Mouse (Mus musculus) liver, embryonic 14.5 days (tissue): ENCODE data around the gene Nmnat2. TPM values are rescaled to one million over a fixed set of nuclear protein-coding genes. Genes with fewer than 3 reads are reported as not detected.

ENCODE experiments used
- ATAC-seq: fragments of 200-750 bp; cut with Nextera tagmentation; 2 replicates; pipeline ENCODE4 v1.8.0; 2017; ENCODE audit warnings: moderate number of reproducible peaks, mild to moderate bottlenecking, moderate library complexity; ENCODE audit not compliant: insufficient read depth
- DNase-seq, 3 experiments: peaks; one replicate each; pipeline ENCODE4 v3.0.0-alpha.2; 2012 to 2013; ENCODE audit warnings: low read depth in 3 of 3, low spot score in 3 of 3
- H3K27ac ChIP-seq: fragments of 300-500 bp; sonication (generic); 2 replicates; pipeline ENCODE4 v1.5.1; 2014; ENCODE audit warnings: moderate library complexity, mild to moderate bottlenecking, control low read depth, inconsistent platforms
- H3K27me3 ChIP-seq: fragments of 300-500 bp; sonication (generic); 2 replicates; pipeline ENCODE4 v1.6.1; 2014; ENCODE audit warnings: mild to moderate bottlenecking, low read length, moderate library complexity; ENCODE audit not compliant: control insufficient read depth, insufficient read depth
- H3K36me3 ChIP-seq: fragments of 300-500 bp; sonication (generic); replicated peaks from 2 replicates; pipeline ENCODE4 v1.6.1; 2014; ENCODE audit warnings: low read depth; ENCODE audit not compliant: control insufficient read depth, insufficient read depth
- H3K4me1 ChIP-seq, 2 experiments: fragments of 200-500 bp in 1 of 2; fragments of 300-500 bp in 1 of 2; sonication (generic) in 1 of 2; replicated peaks; 2 replicates each; pipeline ENCODE4 v1.6.1; 2012 to 2014; ENCODE audit warnings: antibody characterized with exemption in 1 of 2, inconsistent platforms in 1 of 2, low read length in 1 of 2; ENCODE audit not compliant: control insufficient read depth in 2 of 2, insufficient read depth in 2 of 2
- H3K4me2 ChIP-seq: fragments of 300-500 bp; sonication (generic); 2 replicates; pipeline ENCODE4 v1.6.1; 2014; ENCODE audit warnings: low read depth, mild to moderate bottlenecking, control low read depth, moderate library complexity
- H3K4me3 ChIP-seq, 2 experiments: fragments of 200-500 bp in 1 of 2; fragments of 300-500 bp in 1 of 2; sonication (generic) in 1 of 2; 2 replicates each; pipeline ENCODE4 v1.5.1; 2012 to 2014; ENCODE audit warnings: low read depth in 2 of 2, low read length in 2 of 2, mild to moderate bottlenecking in 2 of 2, control low read depth in 1 of 2, inconsistent platforms in 1 of 2, moderate library complexity in 1 of 2; ENCODE audit not compliant: insufficient read depth in 1 of 2
- H3K9ac ChIP-seq: fragments of 300-500 bp; sonication (generic); replicated peaks from 2 replicates; pipeline ENCODE4 v1.6.1; 2014; ENCODE audit warnings: mild to moderate bottlenecking, control low read depth, moderate library complexity
- H3K9me3 ChIP-seq: fragments of 300-500 bp; sonication (generic); 2 replicates; pipeline ENCODE4 v1.6.1; 2016; ENCODE audit warnings: low read length, mixed read lengths; ENCODE audit not compliant: control insufficient read depth
- CTCF ChIP-seq: IDR thresholded peaks from 2 replicates; pipeline ENCODE4 v1.5.1; 2016; ENCODE audit warnings: antibody characterized with exemption, low read depth, control low read depth
- EP300 ChIP-seq: IDR thresholded peaks from 2 replicates; pipeline ENCODE4 v1.6.1; 2016; ENCODE audit warnings: antibody characterized with exemption, low read depth
- WGBS: fragments of 180-500 bp; shearing (Covaris S2); extraction: QIAGEN DNeasy Blood & Tissue Kit; methylation state at CpG from one replicate; pipeline ENCODE4 v1.1.7; 2014; ENCODE audit not compliant: insufficient replicate concordance; 5-methylcytosine and 5-hydroxymethylcytosine counted together
- polyA plus RNA-seq, 2 experiments: library from polyadenylated mRNA; depleted of rRNA in 1 of 2; stranded (reverse) in 1 of 2; unstranded in 1 of 2; fragments of >200 nt; fragmentation: Nextera tagmentation in 1 of 2; extraction: Ambion mirVana in 1 of 2; gene quantifications; 2 replicates each; pipeline versions ENCODE4 v1.2.1 to v1.2.3; 2012 to 2014

The Nmnat2 gene
- polyA plus RNA-seq, 2 experiments, result 0.02 to 0.09 TPM

- Histone ChIP-seq H3K4me3 (no peak overlapping the region), H3K36me3 (no peaks in the 10 kb centered on the region), H3K27me3 (no peaks in the 10 kb centered on the region), H3K9me3 (no peaks in the 10 kb centered on the region), H3K4me2 (no peak overlapping the region), H3K27ac (no peak overlapping the region), H3K9ac (no peak overlapping the region), H3K4me1 (peaks cover 0 to 3% of the 10 kb centered on the region in 2 experiments; a peak in 1 of 4 replicates)
- TF ChIP-seq CTCF (no peak), EP300 (no peak)
- DNase-seq (no peak), ATAC-seq (no peak)
- WGBS, result 70% methylated on average over 11 of the region's 11 CpGs
Measured at GRCm38 (mm10) chr1:153129992-153130713, 175.4 kb downstream of the Nmnat2 start.

- 41% methylated on average over 9 of the region's 9 CpGs for WGBS
- H3K9me3 ChIP-seq, result no peaks in the 10 kb centered on the region
- no peak for TF ChIP-seq CTCF
- TF ChIP-seq EP300, result no peak
- DNase-seq (no peak), ATAC-seq (no peak)
- no peaks in the 10 kb centered on the region for H3K36me3 ChIP-seq
- no peak overlapping the region for H3K27ac ChIP-seq
- peaks cover 0 to 3% of the 10 kb centered on the region in 2 experiments; a peak in 1 of 4 replicates for H3K4me1 ChIP-seq
- H3K4me3 ChIP-seq, result no peak overlapping the region
- H3K4me2 ChIP-seq, result no peak overlapping the region
- no peak overlapping the region for H3K9ac ChIP-seq
- H3K27me3 ChIP-seq, result no peaks in the 10 kb centered on the region
Measured at GRCm38 (mm10) chr1:153133865-153134781, 179.3 kb downstream of the Nmnat2 start.

- no peak overlapping the region for H3K4me3 ChIP-seq
- no peaks in the 10 kb centered on the region for H3K9me3 ChIP-seq
- DNase-seq, result no peak
- H3K36me3 ChIP-seq, result no peaks in the 10 kb centered on the region
- H3K4me1 ChIP-seq, result peaks cover 0 to 3% of the 10 kb centered on the region in 2 experiments; a peak in 1 of 4 replicates
- no peaks in the 10 kb centered on the region for H3K27me3 ChIP-seq
- 66% methylated on average over 13 of the region's 13 CpGs for WGBS
- no peak overlapping the region for H3K9ac ChIP-seq
- no peak for ATAC-seq
- H3K4me2 ChIP-seq, result no peak overlapping the region
- no peak overlapping the region for H3K27ac ChIP-seq
- TF ChIP-seq EP300 (no peak), CTCF (no peak)
Measured at GRCm38 (mm10) chr1:153136647-153137046, 181.9 kb downstream of the Nmnat2 start.

GRCm38 (mm10) chr1:153138486-153138885 lies 183.7 kb downstream of the Nmnat2 start:
- Histone ChIP-seq H3K27me3 (no peaks in the 10 kb centered on the region), H3K4me2 (no peak overlapping the region), H3K27ac (no peak overlapping the region), H3K9me3 (no peaks in the 10 kb centered on the region), H3K9ac (no peak overlapping the region), H3K4me3 (no peak overlapping the region), H3K4me1 (peaks cover 0 to 3% of the 10 kb centered on the region in 2 experiments; a peak in 1 of 4 replicates), H3K36me3 (no peaks in the 10 kb centered on the region)
- TF ChIP-seq CTCF (no peak), EP300 (no peak)
- ATAC-seq (no peak), DNase-seq (no peak)
- 56% methylated on average over 5 of the region's 5 CpGs for WGBS

- DNase-seq, result no peak
- Histone ChIP-seq H3K4me3 (no peak overlapping the region), H3K9ac (no peak overlapping the region), H3K9me3 (no peaks in the 10 kb centered on the region), H3K27me3 (no peaks in the 10 kb centered on the region), H3K4me1 (no peaks in the 10 kb centered on the region), H3K4me2 (no peak overlapping the region), H3K36me3 (no peaks in the 10 kb centered on the region), H3K27ac (no peak overlapping the region)
- TF ChIP-seq EP300, result no peak
- TF ChIP-seq CTCF, result no peak
- no peak for ATAC-seq
- WGBS, result 48% methylated on average over 7 of the region's 7 CpGs
Measured at GRCm38 (mm10) chr1:153139635-153140034, 184.8 kb downstream of the Nmnat2 start.
